Mouse (Mus musculus): ENCODE results near the gene Acly. TPM values are rescaled to one million over a fixed set of nuclear protein-coding genes. Genes with fewer than 3 reads are reported as not detected.

The Acly gene
- total RNA-seq, 2 experiments from 2014 or later = 16.4 to 19.9 TPM

DNA sequence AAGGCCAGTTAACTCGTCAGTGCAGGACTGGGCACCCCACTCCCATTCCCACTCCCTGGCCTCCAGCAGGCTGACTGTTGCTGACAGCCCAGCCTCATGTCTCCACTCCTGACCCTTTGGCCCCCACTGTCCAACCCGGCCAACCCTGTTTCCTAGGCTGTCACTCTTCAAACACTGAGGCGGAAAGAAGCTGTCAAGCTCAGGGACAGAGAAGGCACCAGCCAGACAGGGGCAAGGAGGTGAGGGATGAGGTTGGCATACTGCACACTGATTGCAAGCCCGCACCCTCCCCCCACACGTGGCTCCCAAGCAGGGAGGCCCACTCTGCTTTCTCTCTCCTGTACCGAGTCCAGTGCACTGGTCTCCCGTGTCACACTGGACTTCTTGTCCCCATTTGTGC lies 8.6 kb downstream of the Acly start:
- no peak for DNase-seq
- intact Hi-C loops (cut with DNase I; ENCODE audit: low total_unique reads) = loop anchor here (5.0 kb wide), 1 partner anchor 33 kb away; no protein-coding TSS in a partner anchor

DNA sequence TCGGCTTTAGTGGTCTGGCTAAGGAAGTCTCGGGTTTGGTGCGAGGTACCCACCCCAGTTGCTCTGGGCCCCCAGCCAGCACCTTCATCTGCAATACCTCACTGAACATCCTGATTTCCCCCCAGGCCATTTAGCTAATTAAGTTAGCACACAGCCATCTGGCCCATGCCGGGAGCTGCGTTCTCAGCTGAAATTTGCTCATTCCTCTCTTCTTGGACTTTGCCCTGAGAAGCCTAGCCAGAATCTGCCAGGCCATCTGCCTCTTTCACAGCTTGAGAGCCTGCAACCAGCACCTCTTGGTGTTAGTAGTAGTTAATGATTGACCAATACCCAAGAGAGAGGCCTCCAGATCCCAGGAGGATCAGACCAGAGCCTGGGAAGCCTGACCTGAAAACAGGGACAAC lies 9.6 kb downstream of the Acly start:
- DNase-seq = no peak
- intact Hi-C loops (cut with DNase I; ENCODE audit: low total_unique reads) = loop anchor here (5.0 kb wide), 1 partner anchor 34 kb away; no protein-coding TSS in a partner anchor

DNA sequence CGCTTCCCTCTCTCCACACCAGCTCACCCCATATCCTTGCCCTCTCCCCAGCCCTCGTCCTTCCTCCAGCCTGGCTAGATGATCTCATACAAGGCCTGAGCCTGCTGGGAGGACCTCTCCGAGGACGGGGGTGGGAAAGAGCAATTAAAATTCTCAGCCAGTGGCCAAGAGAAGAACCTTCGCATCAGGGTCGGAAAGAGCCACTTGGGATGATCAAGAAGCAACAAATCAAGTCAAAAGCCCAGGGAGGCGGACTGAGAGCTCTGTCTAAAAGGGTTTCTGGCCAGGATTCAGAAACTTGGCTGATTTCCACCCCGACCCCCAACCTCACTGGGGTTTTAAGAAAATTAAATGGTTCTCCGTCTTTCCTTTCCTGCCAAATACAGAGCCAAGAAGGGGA lies 11.5 kb downstream of the Acly start:
- DNase-seq = no peak
- intact Hi-C loops (cut with DNase I; ENCODE audit: low total_unique reads) = loop anchor here (5.0 kb wide), 1 partner anchor 36 kb away; no protein-coding TSS in a partner anchor

GRCm38 (mm10) chr11:100515789-100516188 lies 12.0 kb downstream of the Acly start:
- intact Hi-C loops (cut with DNase I; ENCODE audit: low total_unique reads) = loop anchor here (5.0 kb wide), 1 partner anchor 37 kb away; no protein-coding TSS in a partner anchor
- DNase-seq = no peak

DNA sequence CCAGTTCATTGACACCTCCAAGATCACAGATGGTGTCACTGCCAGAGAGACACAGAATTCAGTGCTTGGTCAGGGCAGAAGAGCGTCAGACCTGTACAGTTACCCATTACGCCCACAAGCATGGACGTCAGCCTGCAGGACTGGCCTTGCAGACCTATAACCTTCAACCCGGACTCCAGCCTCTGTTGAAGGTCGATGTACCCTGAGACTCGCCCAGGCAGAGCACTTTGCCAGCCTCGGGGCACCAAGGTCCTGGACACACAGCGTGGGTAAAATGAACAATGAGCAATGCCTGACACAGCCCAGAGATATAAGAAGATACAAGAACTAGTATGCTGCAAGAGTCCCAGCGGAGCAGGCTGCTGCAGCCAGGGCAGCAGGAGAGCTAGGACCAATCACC lies 12.7 kb downstream of the Acly start:
- no peak for DNase-seq
- intact Hi-C loops (cut with DNase I; ENCODE audit: low total_unique reads) = loop anchor here (5.0 kb wide), 1 partner anchor 37 kb away; no protein-coding TSS in a partner anchor

- intact Hi-C loops (cut with DNase I; ENCODE audit: low total_unique reads) = no loop called here
- DNase-seq = no peak
Measured at GRCm38 (mm10) chr11:100513716-100514115, 14.1 kb downstream of the Acly start.

DNA sequence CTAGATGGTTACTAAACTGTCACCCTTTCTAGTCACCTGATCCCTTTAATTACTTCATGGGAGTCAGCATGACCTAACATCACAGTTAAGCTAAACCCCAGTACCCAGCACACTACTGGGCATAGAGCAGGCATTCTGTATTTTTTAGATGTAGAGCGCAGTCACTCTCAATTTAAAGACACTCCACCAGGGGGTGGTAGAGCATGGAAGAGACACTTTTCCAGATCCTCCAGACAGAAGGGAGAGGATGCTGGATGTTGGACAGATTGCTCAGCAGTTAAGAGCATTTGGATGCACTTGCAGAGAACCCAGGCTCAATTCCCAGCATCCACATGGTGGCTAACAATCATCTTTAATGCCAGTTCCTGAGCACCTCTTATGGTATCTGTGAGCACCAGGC lies 15.4 kb downstream of the Acly start:
- DNase-seq = no peak
- intact Hi-C loops (cut with DNase I; ENCODE audit: low total_unique reads) = no loop called here

GRCm38 (mm10) chr11:100510556-100510955 lies 17.2 kb downstream of the Acly start:
- DNase-seq = no peak
- intact Hi-C loops (cut with DNase I; ENCODE audit: low total_unique reads) = no loop called here

GRCm38 (mm10) chr11:100505997-100506396 lies 21.8 kb downstream of the Acly start:
- DNase-seq = no peak
- intact Hi-C loops (cut with DNase I; ENCODE audit: low total_unique reads) = no loop called here

- no peak for DNase-seq
- intact Hi-C loops (cut with DNase I; ENCODE audit: low total_unique reads) = no loop called here
Measured at GRCm38 (mm10) chr11:100504990-100505660, 22.7 kb downstream of the Acly start.

GRCm38 (mm10) chr11:100501321-100501720 lies 26.5 kb downstream of the Acly start:
- no peak for DNase-seq
- intact Hi-C loops (cut with DNase I; ENCODE audit: low total_unique reads) = no loop called here

DNA sequence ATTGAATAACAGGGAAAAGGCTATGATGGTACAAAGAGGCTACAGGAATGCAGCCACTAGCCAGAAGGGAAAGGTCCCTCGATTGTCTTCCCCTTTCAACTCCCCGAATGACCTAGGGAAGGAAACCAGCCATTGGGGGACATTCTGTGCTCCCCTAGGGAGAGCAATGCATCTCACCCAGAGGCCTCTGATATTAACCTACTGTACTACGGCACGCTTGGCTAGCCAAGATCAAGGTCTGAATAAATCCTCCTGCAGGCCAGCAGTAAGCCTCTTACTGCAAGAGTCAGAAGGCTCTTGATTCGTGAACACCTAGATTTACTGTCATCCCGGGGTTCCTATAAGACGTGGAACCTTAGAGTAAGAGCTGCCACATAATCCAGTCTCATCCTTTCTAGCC lies 27.1 kb downstream of the Acly start:
- intact Hi-C loops (cut with DNase I; ENCODE audit: low total_unique reads) = no loop called here
- no peak for DNase-seq

- intact Hi-C loops (cut with DNase I; ENCODE audit: low total_unique reads) = no loop called here
- no peak for DNase-seq
Measured at GRCm38 (mm10) chr11:100500241-100500640, 27.6 kb downstream of the Acly start.

DNA sequence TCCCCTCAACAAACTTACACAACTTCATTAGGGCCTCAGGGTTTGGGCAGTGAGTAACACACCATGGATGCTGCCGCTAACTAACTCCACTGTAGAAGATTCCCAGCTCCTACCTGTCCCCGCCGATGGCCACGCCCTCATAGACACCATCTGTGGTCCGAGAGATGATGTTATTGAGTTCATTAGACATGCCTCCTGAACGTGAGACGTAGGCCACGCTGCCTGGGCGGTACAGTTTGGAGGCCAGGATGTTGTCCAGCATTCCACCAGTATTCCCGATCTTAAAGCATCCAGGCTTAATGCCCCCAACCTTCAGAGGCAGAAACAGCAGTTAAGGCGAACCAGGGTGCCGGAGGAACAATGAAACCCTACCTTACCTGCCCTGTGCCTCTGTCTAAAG lies 34.0 kb downstream of the Acly start:
- intact Hi-C loops (cut with DNase I; ENCODE audit: low total_unique reads) = no loop called here

DNA sequence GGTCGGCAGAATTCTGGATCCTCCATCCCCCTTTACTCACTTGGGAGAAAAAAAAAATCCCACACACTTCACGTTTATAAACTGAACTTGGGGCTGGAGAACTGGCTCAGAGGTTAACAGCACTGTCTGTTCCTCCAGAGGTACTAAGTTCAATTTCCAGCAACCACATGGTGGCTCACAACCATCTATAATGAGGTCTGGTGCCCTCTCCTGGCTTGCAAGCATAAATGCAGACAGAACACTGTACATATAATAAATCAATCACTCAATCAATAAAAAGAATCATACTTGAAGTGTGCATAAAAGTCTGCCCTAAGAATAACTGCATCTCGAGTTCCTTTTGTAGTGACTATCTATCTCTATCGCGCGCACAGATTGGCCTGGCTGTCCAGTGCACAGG lies 36.8 kb downstream of the Acly start:
- intact Hi-C loops (cut with DNase I; ENCODE audit: low total_unique reads) = no loop called here
- DNase-seq = no peak

More for the DNA sequence above, 34.0 kb downstream of the Acly start:
- no peak for DNase-seq

- intact Hi-C loops (cut with DNase I; ENCODE audit: low total_unique reads) = loop anchor here (5.0 kb wide), 1 partner anchor 71 kb away; no protein-coding TSS in a partner anchor
Measured at GRCm38 (mm10) chr11:100485801-100486538, 41.8 kb downstream of the Acly start.

DNA sequence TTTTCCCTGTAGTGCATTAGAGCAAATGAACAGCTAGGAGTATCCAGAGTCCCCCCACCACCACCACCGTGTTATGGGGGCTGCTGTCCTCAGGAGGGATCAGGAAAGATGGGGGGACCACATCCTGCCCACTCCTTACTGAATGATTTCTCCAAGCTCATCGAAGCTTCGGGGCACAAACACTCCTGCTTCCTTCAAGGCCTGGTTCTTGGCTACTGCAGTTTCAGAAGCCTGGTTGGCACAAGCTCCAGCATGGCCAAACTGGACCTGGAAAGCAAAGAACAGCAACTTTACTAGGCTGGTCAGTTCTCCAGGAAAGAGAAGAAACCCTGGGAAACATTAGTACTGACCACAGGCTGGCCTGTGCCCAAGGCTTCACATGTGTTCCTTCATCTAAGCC lies 43.3 kb downstream of the Acly start:
- intact Hi-C loops (cut with DNase I; ENCODE audit: low total_unique reads) = no loop called here
- no peak for DNase-seq

More at GRCm38 (mm10) chr11:100485801-100486538, 41.8 kb downstream of the Acly start:
- no peak for DNase-seq

DNA sequence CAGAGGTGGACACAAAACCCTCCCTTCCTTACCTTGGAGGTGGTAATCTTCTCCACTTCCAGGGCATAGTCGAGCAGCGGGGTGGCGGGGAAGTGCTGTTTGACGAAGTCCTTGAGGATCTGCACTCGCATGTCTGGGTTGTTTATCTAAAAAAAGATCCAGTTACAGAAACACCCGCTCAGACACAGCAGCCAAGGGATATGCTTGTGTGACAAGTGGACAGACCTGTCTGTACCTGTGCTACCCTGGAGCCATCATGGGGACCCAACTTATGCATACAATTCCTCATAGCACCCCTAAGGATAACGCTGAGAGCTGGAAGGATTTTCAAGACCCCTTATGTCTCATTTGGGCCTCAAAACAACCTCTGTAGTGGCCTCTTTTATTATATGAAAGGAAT lies 48.6 kb downstream of the Acly start:
- no peak for DNase-seq
- intact Hi-C loops (cut with DNase I; ENCODE audit: low total_unique reads) = no loop called here

DNA sequence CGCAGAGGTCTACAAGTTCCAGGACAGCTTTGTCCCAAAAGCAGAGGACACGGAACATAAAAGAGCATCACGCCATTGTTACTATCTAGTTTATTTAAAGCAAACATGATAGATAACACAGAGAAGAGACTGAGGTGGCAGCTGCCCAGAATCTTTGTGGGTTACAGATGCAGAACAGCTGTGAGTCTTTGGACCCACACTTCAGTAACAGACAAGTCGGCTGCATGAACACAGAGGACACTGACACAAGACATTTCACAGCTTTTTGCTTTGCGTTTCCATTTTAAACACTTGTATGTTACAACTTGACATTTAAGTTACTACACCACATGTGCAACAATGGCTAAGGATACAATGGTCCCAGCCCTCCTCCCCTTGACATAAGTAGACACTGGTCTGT lies 51.5 kb downstream of the Acly start:
- intact Hi-C loops (cut with DNase I; ENCODE audit: low total_unique reads) = no loop called here
- no peak for DNase-seq

- intact Hi-C loops (cut with DNase I; ENCODE audit: low total_unique reads) = loop anchor here (2.0 to 5.0 kb wide), 2 partner anchors 48 to 106 kb away; no protein-coding TSS in a partner anchor
Measured at GRCm38 (mm10) chr11:100472935-100473295, 54.9 kb downstream of the Acly start.

More at GRCm38 (mm10) chr11:100472935-100473295, 54.9 kb downstream of the Acly start:
- no peak for DNase-seq

All from gastrocnemius, postnatal 14 days (tissue).